Mouse (Mus musculus): ENCODE data around the gene Slc23a4. TPM values are rescaled to one million over a fixed set of nuclear protein-coding genes. Genes with fewer than 3 reads are reported as not detected.

Slc23a4 gene
- polyA plus RNA-seq, 1 experiment: 0.70 TPM

DNA sequence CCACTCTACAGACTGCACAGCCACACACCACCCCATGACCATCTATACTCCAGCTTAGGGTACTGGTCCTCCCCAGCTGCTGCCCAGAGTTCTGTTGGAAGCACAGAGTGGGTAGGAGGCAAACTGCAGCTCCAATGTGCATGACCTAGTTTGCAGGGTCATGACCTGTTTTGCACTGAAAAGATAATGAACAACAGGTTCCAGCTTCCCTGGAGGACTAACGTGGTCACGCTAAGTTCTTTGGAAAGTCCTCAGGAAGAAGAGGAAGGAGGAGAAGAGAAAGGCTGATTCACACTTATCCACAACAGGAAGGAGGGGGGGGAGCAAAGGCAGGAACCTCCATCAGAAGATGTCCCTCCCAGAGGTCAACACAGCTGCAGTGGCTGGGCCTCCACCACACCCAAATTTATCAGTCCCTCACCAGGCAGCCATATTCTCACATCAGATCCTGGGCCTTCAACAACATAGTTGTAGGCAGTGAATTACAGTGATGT, 81.0 kb downstream of the Slc23a4 start:
- 33% methylated on average over 2 of the region's 2 CpGs for WGBS
- Histone ChIP-seq H3K4me1 (ENCODE audit: control insufficient read depth, insufficient read depth, low read length) (peaks cover 3% of the 10 kb centered on the region; the same call in 1 of the 2 replicates), H3K27ac (ENCODE audit: control insufficient read depth, insufficient read depth, low read depth, low read length, poor library complexity) (peak overlapping the region; percentile 82)

DNA sequence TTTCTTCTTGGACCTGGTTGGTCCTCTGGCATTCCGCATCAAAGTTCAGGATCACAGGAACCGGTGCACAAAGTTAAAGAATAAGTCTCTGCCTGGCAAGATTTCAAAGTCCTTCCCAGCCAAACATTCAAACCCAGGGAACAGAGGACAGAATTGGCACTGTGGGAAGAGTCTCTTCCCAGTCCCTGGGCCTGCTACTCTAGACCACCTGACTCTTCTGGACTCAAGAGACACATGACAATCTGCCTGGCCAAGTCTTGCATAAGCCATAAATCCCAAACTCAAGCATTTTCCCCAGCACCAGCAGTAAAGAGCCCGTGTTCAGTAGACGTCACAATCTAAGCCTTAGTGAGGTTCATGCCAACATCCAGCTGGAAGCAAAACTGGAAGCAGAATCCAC, 81.5 kb downstream of the Slc23a4 start:
- TF ChIP-seq POLR2A (IDR thresholded peaks at IDR 0.05; ENCODE audit: borderline replicate concordance, control insufficient read depth, low read depth, low read length) (no peak), CTCF (IDR thresholded peaks at IDR 0.05; ENCODE audit: control insufficient read depth, insufficient read depth, low read length) (no peak)
- Histone ChIP-seq H3K4me1 (ENCODE audit: control insufficient read depth, insufficient read depth, low read length) (peaks cover 3% of the 10 kb centered on the region; the same call in 1 of the 2 replicates), H3K4me3 (replicated peaks; ENCODE audit: control insufficient read depth, low read depth, low read length) (no peak overlapping the region), H3K27ac (ENCODE audit: control insufficient read depth, insufficient read depth, low read depth, low read length, poor library complexity) (0 out of 2 replicates have a peak overlapping the region, but pooled peaks have one; percentile 55)
- whole genome bisulfite sequencing: 84% methylated on average over 4 of the region's 4 CpGs

More for the DNA sequence above, 81.0 kb downstream of the Slc23a4 start:
- no peak for TF ChIP-seq CTCF (IDR thresholded peaks at IDR 0.05; ENCODE audit: control insufficient read depth, insufficient read depth, low read length)
- no peak for TF ChIP-seq POLR2A (IDR thresholded peaks at IDR 0.05; ENCODE audit: borderline replicate concordance, control insufficient read depth, low read depth, low read length)
- H3K4me3 ChIP-seq (replicated peaks; ENCODE audit: control insufficient read depth, low read depth, low read length): no peak overlapping the region

DNA sequence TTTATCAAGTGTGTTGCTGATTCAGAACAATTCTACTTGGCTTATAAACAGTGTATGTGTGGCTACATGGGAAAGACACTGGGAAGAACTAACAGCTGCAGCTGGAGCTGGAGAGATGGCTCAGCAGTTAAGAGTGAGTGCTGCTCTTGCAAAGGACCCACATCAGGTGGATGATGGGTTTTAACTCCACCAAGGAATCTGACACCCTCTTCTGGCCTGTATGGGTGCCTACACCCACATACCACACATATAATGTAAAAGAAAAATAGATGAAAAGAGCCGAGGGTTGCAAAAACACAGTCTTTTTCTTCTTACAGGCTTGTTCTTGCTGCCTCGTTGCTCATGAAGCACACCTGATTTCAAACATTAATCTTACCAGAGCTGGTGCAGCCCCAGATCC, 82.1 kb downstream of the Slc23a4 start:
- Histone ChIP-seq H3K27ac (ENCODE audit: control insufficient read depth, insufficient read depth, low read depth, low read length, poor library complexity) (no peak overlapping the region), H3K4me3 (replicated peaks; ENCODE audit: control insufficient read depth, low read depth, low read length) (no peak overlapping the region), H3K4me1 (ENCODE audit: control insufficient read depth, insufficient read depth, low read length) (peaks cover 3% of the 10 kb centered on the region; the same call in 1 of the 2 replicates)
- WGBS: 75% methylated on average over 2 of the region's 2 CpGs
- no peak for TF ChIP-seq CTCF (IDR thresholded peaks at IDR 0.05; ENCODE audit: control insufficient read depth, insufficient read depth, low read length)
- no peak for TF ChIP-seq POLR2A (IDR thresholded peaks at IDR 0.05; ENCODE audit: borderline replicate concordance, control insufficient read depth, low read depth, low read length)

DNA sequence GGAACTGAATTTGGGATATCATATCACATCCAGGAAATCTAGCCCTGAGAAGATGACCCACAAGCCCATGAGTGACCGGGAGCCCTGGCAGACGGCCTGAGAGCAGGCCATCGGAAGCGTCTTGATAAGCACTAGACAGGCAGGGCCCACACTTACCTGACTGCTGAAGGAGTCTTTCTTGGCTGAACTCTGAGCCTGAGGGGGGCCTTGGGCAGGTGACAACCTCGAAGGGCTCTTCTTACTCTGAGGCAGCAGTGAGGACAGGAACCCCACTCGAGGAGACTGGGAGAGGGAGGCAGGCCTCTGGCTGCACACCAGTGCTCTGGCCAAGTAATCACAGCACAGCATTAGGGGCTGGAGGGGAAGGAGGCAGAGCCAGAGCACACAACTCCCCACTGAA, 83.8 kb downstream of the Slc23a4 start:
- H3K4me3 ChIP-seq (replicated peaks; ENCODE audit: control insufficient read depth, low read depth, low read length): no peak overlapping the region
- H3K27ac ChIP-seq (ENCODE audit: control insufficient read depth, insufficient read depth, low read depth, low read length, poor library complexity): no peak overlapping the region
- H3K4me1 ChIP-seq (ENCODE audit: control insufficient read depth, insufficient read depth, low read length): peaks cover 3% of the 10 kb centered on the region; the same call in 1 of the 2 replicates
- 88% methylated on average over 6 of the region's 6 CpGs for WGBS
- TF ChIP-seq POLR2A (IDR thresholded peaks at IDR 0.05; ENCODE audit: borderline replicate concordance, control insufficient read depth, low read depth, low read length): no peak

DNA sequence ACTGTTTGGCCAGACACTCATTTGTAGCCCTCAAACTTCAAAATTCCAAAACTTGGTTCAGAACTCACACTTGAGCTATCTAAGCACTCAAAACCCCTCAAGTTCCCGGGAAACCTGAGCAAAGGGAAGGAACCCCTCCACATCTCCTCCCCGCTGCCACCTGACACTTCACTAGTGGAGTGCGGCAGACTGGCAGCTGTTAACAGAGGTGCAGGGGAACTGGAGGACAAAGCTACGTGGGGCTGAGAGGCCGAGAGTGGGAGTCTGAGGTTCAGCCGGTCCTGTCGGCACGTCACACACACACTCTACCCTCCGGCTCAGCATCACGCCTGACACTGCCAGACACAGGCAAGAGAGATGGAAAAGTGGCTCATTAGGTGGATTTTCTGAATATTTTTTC, 84.4 kb downstream of the Slc23a4 start:
- WGBS: 86% methylated on average over 10 of the region's 10 CpGs
- Histone ChIP-seq H3K4me3 (replicated peaks; ENCODE audit: control insufficient read depth, low read depth, low read length) (no peak overlapping the region), H3K27ac (ENCODE audit: control insufficient read depth, insufficient read depth, low read depth, low read length, poor library complexity) (no peak overlapping the region), H3K4me1 (ENCODE audit: control insufficient read depth, insufficient read depth, low read length) (peaks cover 3% of the 10 kb centered on the region; the same call in 1 of the 2 replicates)
- TF ChIP-seq POLR2A (IDR thresholded peaks at IDR 0.05; ENCODE audit: borderline replicate concordance, control insufficient read depth, low read depth, low read length) (no peak), CTCF (IDR thresholded peaks at IDR 0.05; ENCODE audit: control insufficient read depth, insufficient read depth, low read length) (no peak)

DNA sequence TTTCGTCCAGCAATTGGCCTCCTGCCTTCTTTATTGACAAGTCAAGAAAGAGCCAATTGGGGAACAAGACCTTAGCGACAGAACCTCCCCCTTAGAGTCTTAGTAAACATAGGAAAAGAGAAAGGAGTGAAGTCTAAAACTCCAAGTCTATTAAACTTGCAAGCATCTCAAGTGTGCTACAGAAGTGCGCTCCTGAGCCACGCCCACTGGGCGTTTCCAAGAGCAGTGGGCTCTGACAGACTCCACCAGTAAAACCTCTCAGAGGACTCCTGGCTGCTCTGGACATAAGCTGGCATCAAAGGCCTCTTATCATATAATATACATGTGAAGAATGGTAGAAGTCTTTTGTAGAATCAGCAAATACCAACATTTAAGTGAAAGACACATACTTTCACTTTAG, 84.8 kb downstream of the Slc23a4 start:
- H3K4me3 ChIP-seq (replicated peaks; ENCODE audit: control insufficient read depth, low read depth, low read length): no peak overlapping the region
- peaks cover 3% of the 10 kb centered on the region; the same call in 1 of the 2 replicates for H3K4me1 ChIP-seq (ENCODE audit: control insufficient read depth, insufficient read depth, low read length)
- no peak overlapping the region for H3K27ac ChIP-seq (ENCODE audit: control insufficient read depth, insufficient read depth, low read depth, low read length, poor library complexity)
- 79% methylated on average over 5 of the region's 5 CpGs for WGBS
- TF ChIP-seq CTCF (IDR thresholded peaks at IDR 0.05; ENCODE audit: control insufficient read depth, insufficient read depth, low read length) (no peak), POLR2A (IDR thresholded peaks at IDR 0.05; ENCODE audit: borderline replicate concordance, control insufficient read depth, low read depth, low read length) (no peak)

DNA sequence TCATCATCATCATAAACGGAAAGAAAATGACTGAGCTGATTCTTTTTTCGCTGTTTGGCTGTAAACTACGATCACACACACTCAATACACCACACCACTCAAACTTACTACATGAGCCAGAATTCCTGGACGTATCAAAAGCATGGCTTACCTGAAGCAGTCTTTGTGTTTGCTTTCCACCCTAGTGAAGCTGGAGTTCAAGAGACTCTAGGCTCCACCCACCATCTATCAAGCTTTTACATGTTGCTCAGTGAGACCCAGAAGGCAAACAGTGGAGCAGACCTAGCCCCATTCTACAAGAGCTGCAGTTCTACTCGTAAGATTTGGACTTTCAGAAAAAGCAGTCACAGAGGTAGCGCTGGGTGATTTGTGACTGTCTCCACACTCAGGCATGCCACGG, 85.6 kb downstream of the Slc23a4 start:
- TF ChIP-seq POLR2A (IDR thresholded peaks at IDR 0.05; ENCODE audit: borderline replicate concordance, control insufficient read depth, low read depth, low read length): no peak
- no peak for TF ChIP-seq CTCF (IDR thresholded peaks at IDR 0.05; ENCODE audit: control insufficient read depth, insufficient read depth, low read length)
- no peak overlapping the region for H3K4me3 ChIP-seq (replicated peaks; ENCODE audit: control insufficient read depth, low read depth, low read length)
- no peaks in the 10 kb centered on the region; the same call in 1 of the 2 replicates for H3K4me1 ChIP-seq (ENCODE audit: control insufficient read depth, insufficient read depth, low read length)
- no peak overlapping the region for H3K27ac ChIP-seq (ENCODE audit: control insufficient read depth, insufficient read depth, low read depth, low read length, poor library complexity)
- 88% methylated on average over 7 of the region's 7 CpGs for WGBS

DNA sequence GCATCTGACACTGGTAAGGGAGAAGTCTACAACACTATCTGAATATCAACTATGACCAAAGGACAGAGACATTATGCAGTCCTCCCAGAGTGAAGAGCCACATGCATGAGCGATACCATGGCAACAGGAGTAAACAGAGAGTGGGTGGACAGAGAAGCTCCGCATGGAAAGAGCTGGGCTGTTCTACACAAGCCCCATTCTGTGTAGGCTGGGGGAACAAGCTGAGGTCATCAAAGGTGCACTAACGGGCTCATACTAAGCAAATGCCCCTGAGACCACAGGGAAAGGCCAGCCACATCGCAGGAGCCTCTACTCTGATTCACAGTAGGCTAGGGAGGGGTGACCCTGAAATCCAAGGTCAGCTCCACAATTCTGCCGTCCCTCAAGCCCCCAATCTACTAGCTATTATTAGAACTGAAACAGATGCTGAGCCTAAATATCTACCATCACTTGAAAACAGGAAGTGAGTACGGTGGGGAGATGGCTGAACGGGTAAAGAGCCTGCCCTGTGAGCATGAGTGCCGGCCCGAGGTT, 86.2 kb downstream of the Slc23a4 start:
- Histone ChIP-seq H3K27ac (ENCODE audit: control insufficient read depth, insufficient read depth, low read depth, low read length, poor library complexity) (peak overlapping the region; percentile 56), H3K4me3 (replicated peaks; ENCODE audit: control insufficient read depth, low read depth, low read length) (no peak overlapping the region), H3K4me1 (ENCODE audit: control insufficient read depth, insufficient read depth, low read length) (no peaks in the 10 kb centered on the region; the same call in 1 of the 2 replicates)
- WGBS: 43% methylated on average over 9 of the region's 9 CpGs
- no peak for TF ChIP-seq POLR2A (IDR thresholded peaks at IDR 0.05; ENCODE audit: borderline replicate concordance, control insufficient read depth, low read depth, low read length)
- TF ChIP-seq CTCF (IDR thresholded peaks at IDR 0.05; ENCODE audit: control insufficient read depth, insufficient read depth, low read length): no peak
